Mouse (Mus musculus) v-Abl transformed pro-B cells (cell line): ENCODE data around the gene Klkb1.

Experiments used
- in situ Hi-C, 2 experiments: fragments of 400-800 bp; cut with MboI; formaldehyde crosslinking; loops; one replicate each; pipeline ENCODE4 v1.15.1; 2025; ENCODE audit not compliant: unreplicated experiment in 2 of 2

The Klkb1 gene

GRCm38 (mm10) chr8:45274317-45274716 is 20.3 kb downstream of the Klkb1 start:
- in situ Hi-C loops, result no loop called here

DNA sequence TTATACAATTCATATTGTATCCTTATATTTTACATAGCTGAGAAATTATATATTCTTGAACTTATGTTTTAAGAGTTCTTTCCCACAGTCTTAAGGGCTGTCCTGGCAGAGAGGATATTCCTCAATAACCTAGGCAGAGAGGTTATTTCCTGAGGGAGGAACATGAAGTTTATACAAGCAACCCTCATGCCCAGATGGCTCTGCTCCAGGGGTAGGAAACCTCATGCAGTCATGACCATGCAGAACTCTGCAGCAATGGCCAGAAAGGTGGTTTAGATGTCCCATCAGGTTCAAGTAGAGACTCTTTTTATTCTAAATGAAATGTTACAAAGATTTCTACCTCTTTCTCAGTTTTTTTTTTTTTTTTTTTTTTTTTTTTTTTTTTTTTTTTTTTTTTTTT is 25.6 kb downstream of the Klkb1 start:
- in situ Hi-C loops, result no loop called here

GRCm38 (mm10) chr8:45268485-45268884 is 26.2 kb downstream of the Klkb1 start:
- in situ Hi-C loops, result no loop called here

- in situ Hi-C loops, result no loop called here
Measured at GRCm38 (mm10) chr8:45267611-45268391, 26.9 kb downstream of the Klkb1 start.

- in situ Hi-C loops, result no loop called here
Measured at GRCm38 (mm10) chr8:45266993-45267392, 27.7 kb downstream of the Klkb1 start.

GRCm38 (mm10) chr8:45264918-45265317 is 29.7 kb downstream of the Klkb1 start:
- in situ Hi-C loops, result no loop called here

DNA sequence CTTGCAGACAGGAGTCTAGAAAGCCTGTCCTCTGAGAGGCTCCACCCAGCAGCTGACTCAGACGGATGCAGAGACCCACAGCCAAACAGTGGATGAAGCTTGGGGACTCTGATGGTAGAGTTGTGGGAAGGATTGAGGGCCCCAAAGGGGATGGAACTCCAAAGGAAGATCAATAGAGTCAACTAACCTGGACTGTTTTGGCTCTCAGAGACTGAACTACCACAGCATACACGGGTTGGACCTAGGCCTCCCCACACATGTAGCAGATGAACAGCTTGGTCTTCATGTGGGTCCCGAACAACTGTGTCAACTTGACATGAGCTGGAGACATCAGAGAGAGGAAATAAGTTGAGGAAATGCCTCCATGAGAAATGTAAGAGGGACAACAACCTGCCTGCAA is 31.8 kb downstream of the Klkb1 start:
- in situ Hi-C loops, result no loop called here

DNA sequence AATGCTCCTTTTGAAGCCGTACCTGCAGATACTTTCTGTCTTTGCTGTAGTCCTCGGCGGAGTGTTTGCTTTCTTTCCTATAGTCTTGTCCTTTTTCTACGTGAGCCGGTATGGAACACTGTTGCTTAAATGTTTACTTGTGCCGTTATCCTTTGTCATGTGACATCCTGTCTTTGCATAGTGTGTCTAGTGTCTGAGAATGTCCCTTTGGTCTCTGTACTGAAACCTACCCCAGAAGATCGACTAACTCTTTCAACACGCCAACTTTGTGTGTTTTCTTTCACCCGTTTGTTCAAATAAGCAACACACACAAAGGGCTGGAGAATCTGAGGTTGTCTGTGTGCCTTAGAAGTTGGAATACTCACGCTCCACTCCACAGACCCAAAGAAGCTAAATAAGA is 32.7 kb downstream of the Klkb1 start, which contains the start of gene F11:
Gene F11 (minus strand): TSS at position 112 of the 400 bp plus-strand sequence.
- in situ Hi-C loops, result no loop called here

DNA sequence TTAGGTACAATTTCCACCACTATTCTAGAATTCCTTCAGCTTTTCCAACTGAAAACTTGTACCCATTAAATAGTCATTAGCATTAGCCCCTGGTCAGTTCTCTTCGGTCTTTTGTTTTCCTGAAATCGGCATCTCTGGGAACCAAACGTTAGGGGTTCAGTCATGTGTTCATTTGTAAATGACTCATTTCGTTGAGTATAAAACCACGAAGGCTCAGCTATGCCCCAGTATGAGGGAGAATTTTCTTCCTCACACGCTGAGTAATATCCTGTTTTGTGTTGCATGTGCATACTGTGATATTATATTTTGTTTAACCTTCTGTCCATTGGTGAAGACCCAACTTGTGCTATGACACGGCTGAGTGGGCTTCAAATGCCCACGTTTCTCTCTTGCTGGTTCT is 36.2 kb downstream of the Klkb1 start:
- in situ Hi-C loops, result no loop called here

- in situ Hi-C loops, result no loop called here
Measured at GRCm38 (mm10) chr8:45255040-45255439, 39.6 kb downstream of the Klkb1 start.

- in situ Hi-C loops, result no loop called here
Measured at GRCm38 (mm10) chr8:45254194-45254842, 40.3 kb downstream of the Klkb1 start.

DNA sequence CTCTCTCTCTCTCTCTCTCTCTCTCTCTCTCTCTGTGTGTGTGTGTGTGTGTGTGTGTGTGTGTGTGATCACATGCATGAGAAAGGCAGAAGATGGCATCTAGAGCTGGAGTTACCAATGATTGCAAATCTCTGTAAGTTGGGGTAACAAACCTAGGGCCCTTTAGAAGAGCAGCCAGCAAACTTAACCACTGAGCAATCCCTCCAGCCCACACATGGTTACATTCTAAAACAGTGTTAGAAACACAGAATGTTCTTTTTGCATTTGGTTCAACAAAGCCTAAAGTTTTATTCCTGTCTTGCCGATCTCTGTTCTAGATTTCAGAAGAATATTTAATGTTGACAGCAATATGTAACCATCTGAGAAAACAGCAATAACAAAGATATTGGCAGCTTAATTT is 41.1 kb downstream of the Klkb1 start:
- in situ Hi-C loops, result no loop called here

- in situ Hi-C loops, result no loop called here
Measured at GRCm38 (mm10) chr8:45253111-45253510, 41.5 kb downstream of the Klkb1 start.

DNA sequence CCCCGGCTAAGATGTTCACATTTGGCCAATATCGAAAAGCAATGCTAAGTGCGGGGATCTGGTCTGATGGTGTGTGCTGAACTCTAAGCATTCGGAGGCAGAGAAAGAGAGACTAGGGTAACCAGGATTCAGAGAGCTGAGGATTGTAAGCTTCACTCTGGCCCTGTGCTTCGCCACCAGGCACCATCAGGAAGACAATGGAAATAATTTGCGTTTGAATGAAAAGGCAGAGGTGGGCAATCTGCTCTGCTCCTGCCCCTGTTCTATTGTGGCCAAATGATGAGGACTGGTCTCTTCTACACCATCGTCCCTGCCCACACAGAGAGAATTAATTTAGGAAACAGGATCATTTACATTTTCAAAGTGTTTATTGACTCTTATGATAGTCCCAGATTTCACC is 48.4 kb downstream of the Klkb1 start:
- in situ Hi-C loops, result no loop called here

GRCm38 (mm10) chr8:45239363-45239762 is 55.3 kb downstream of the Klkb1 start:
- in situ Hi-C loops, result no loop called here

DNA sequence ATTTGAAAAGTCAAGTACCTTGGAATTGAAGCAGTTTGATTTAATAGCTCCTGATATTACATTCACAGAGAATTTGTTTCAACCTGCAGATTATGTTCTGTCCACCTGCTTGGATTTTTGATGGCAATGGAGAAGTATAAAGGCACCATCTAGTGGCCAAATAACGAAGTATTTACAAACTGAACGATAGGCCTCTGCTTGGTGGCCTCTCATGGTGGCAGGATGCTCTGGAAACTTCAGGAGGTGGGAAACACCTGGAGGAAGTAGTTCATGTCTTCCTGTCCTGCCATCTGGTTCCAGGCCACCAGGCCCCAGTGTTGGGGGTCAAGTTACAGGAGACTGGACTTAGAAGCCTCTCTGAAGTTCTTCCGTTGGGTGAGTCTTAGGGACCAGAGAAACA is 56.4 kb downstream of the Klkb1 start:
- in situ Hi-C loops, result no loop called here

- in situ Hi-C loops, result no loop called here
Measured at GRCm38 (mm10) chr8:45236164-45236912, 58.3 kb downstream of the Klkb1 start.

DNA sequence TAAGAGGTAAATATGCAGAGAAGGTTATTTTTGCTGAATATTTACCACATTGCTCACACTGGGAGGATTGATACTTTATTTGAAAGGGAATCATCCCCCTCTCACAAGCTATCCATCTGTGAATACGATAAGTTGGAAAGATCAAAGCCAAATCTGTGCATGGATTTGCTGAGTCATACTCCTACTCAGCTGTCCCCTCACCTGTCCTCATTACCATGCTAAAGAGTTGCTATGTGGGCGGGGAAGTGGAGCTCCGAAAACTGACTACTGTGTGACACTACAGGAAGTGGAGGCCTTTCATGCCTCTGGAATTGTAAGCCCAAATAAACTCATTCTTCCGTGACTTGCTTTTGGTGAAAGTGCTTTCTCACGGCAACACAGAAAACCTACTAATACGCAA is 59.4 kb downstream of the Klkb1 start:
- in situ Hi-C loops, result no loop called here

DNA sequence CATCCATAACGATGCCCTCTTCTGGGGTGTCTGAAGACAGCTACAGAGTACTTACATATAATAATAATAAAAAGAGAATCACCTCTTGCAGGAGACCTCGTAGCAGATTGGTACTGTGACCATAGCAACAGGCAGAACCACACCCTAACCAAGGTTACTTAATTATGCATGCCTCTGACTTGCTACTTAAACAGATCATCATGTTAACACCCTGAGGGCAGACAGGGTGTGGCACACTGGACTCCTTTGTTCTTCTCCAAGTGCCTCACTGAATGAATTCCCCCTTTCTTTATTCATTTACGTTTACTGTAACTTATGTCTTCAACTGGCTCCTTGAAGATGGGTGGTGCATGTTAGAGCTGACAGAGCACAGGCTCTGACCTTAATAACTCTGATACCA is 61.4 kb downstream of the Klkb1 start:
- in situ Hi-C loops, result no loop called here
